Mouse (Mus musculus) liver, adult (tissue): ENCODE measurements at regions not wholly inside any gene's neighbourhood (a gene's known extent, or its start where the extent isn't known, plus 50 kb on each side); places are given as distances from the start of the nearest gene placed in this dataset.

ENCODE experiments used
- GATA4 ChIP-seq: IDR thresholded peaks from 2 replicates; pipeline ENCODE4 v1.6.1; 2014; ENCODE audit warnings: mild to moderate bottlenecking, low read length; ENCODE audit not compliant: insufficient replicate concordance

DNA sequence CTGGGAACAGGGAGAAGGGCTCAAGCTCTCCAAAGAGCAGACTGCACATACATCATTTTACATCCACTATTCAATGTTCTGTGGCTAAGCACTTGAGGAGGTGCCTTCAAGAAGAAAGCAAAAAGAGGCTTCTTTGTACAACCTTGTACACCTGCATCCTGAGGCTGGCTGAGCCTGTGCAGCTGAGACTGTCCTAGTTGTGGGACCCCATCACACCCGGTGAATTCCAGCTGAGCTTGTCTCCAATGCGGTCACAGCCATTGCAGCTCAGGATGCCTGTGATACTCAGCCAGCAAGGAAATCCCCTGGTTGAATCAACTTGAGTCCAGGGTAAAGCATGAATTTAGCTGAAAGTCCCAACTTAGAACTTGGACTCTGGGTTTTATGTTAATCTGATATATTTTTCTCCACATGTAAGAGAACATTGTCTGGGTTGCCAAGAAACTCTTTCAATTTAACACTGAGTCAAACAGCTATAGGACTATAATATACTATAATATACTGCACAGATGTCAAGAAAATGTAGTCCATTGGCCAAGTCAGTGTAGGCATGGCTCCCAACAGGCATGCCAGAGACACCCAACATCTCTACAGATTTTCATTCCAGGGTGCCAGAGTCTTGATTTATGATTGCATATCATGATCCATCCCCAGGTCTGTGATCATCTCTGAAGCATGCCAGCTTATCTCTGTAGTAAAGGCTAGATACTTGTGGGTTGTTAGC, 599.2 kb downstream of the Pard3 start:
- no peak for TF ChIP-seq GATA4

DNA sequence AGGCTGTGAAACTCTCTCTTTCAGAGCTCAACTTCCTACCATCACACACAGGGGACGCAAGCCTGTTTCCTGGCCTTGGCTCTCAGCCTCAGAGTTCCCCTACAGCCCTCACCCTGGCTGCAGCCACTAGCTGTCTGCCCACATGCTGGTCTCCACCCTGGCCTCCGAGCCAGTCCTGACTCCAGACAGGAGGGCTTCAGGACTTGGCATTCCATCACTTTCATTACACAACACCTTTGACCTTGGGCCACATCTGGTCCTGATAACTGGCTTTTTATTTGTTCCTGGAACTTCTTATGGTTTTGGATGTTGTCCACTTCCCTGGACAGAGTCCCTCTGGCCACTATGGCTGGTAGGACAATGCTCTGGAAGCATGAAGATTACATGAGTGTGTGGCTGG, 602.9 kb downstream of the Pard3 start:
- no peak for TF ChIP-seq GATA4

DNA sequence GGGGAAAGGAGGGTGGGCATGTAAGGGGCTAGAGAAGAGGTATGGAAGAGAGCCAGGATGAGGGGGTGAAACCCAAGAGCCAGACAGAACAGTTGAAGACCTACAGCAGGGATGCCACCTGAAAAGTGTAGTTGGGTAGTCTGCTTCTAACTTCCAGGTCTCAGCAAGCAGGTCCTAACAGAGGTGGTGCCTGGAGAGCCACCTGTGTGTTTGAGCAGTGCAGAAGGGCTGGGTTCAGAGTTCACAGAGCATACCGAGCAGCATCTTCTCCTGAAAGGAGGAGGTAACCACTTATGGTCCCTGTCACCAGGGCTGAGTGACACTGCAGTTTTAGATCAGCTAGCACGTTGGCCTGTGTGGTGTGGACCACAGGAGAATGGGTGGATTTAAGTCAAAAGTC, 605.3 kb downstream of the Pard3 start:
- TF ChIP-seq GATA4: no peak

DNA sequence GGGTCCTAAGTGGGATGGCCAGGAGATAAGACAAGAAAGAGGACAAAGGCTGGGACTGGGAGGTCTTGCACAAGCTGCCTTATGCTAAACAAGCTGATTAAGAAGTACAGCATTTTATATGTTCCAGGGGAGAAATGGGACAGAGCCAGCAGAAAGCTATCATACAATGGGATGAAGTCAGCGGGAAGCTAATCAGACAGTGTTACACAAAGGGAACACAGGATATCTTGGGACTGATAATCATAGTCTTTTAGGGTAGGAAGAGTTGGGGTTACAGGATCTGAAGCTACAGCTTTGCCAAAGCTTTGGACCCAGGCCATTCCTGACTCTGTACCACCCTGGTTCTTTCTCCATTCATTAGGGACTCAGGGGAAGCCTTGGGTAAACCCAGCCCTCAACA, 610.4 kb downstream of the Pard3 start:
- TF ChIP-seq GATA4: peak; percentile 75; the same call in 1 of the 2 replicates

DNA sequence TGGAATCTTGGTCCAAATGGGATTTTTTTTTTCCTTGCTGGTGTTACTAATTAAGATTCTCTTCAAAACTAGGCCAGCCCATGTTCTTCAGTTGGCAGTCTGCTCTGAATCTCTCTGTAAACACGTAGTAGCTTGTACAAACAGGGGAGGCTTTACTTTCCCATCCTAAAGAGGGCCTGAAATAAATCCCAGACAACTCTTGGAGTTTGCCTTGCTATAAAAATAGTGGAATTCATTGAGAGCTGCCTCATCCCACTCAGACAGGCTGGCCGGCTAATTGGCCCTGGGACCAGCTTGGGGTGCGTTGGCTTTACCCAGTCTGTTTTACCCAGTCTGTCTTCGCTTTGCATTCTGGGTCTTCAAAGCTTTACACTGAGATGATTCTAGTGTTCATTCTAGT, 611.7 kb downstream of the Pard3 start:
- no peak for TF ChIP-seq GATA4

DNA sequence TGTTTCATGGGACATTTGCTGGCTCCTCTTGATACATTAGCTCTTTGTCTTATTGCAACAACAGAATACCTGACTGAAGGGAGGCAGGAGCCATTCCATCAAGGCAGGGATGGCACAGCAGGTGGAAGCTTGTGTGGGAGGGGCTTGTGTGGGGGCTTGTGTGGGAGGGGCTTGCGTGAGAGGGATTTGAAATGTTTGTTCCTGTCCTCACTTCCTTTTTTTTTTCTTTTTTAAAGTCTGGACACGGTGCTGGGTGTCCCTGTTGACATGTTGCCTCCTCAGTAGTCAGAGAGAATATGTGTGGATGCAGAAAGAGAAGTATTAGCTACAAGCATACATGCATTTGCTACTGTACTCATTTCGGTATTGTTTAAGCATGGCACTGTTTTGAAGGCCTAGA, 616.5 kb downstream of the Pard3 start:
- no peak for TF ChIP-seq GATA4

DNA sequence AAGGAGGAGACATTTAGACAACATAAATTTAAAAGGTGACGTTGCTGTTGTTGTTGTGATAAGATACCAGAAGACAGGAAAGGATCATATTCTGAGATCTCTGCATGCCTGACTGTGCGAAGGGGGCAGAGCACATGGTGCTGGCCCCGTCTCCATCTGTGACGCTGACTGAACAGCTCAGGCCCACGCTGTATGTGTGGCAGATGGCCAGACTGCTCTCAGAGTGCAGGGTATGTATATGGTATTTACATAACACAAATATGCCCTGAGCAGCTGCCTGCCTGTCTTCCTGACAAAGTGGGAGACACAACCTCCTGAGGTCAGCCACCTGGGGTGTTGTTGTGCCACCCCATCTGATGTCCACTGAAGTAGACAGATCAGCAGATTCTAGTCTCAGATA, 620.5 kb downstream of the Pard3 start:
- TF ChIP-seq GATA4: no peak

DNA sequence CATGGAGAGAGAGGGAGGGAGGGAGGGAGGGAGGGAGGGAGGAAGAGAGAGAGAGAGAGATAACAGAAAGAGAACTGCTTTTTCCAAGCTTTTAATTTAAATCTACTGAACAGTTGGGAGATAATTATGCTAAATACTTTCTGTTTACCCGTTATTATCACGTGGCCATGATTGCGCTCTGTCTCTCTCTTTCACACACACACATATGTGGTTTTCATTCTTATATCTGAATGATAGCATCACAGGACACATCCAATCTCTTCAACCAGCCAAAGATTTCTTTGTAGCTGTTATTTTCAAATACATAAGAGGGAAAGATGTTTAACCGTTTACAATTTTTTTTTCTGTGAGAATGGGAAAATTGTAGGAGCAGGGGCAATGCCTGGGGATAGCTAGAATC, 627.1 kb downstream of the Pard3 start:
- TF ChIP-seq GATA4: no peak

DNA sequence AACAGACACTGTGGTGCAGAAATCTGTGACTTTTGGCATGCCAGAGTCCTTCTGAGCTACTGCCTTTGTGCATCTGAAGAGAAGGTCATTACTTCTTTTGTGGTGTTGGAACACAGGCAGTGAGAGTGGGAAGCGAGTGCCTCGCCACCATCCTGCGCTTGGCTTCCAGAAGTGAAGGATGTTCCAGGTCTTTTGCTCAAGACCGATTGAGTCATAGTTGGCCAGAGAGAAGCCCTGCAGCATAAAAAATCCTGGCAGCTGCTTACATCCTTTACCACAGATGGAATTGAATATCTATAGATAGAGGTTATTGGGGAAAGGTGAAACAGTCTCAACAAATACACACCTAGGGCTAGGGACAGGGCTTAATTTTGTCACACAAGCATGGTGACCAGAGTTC, 634.7 kb downstream of the Pard3 start:
- no peak for TF ChIP-seq GATA4

DNA sequence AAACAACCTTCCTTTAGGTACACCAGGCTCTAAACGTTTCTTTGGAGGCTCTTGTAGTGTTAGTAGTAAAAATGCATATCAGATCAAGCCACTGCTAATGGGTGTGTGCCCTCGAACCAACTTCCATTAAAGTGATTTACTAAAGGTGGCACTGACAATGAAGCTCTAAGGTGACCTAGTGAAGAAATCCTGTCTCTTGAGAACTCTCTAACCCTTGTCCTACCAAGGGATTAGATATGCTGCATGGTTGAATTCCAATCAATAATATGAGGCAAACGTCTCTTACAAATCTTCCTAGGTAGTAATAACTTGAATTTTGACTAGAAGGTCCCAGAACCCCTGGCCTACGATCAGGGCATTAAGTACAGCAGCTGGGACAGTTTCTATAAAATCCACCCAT, 640.7 kb downstream of the Pard3 start:
- TF ChIP-seq GATA4: no peak

DNA sequence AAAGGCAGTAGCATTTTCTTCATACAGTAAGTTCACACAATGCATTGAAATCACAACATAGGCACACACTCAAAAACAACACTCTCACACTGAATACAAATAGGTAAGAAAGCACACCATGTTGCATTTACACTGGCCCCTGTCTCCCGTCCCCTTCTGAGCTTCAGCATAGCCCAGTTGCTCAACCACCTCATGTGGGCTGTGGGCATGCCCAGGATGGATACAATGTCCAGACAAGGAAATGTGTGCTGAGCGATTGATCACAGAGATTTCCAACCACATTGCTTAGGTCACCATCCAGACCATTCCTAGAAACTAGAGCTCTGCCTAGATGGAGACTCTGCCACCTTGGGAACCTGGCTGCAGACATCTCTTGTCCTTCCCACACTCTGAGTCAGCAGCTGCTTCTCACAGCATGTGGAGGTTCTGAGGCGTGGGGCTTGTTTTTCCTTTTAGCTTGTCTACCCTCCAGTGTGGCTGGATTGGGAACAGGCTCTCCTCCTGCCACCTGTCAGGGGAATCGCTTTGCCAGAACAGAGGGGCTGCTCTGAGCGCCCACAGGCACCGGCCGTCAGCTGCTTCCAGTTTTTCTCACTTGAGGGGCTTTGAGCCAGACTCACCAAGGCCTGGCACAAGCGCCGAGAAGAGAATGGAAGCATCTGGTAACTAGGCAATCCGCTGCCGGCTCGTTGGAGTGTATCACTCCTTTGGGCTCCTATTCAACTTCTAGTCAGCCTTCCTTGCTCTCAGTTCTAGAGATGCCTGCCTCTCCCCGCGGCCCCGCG, 642.5 kb downstream of the Pard3 start:
- no peak for TF ChIP-seq GATA4

DNA sequence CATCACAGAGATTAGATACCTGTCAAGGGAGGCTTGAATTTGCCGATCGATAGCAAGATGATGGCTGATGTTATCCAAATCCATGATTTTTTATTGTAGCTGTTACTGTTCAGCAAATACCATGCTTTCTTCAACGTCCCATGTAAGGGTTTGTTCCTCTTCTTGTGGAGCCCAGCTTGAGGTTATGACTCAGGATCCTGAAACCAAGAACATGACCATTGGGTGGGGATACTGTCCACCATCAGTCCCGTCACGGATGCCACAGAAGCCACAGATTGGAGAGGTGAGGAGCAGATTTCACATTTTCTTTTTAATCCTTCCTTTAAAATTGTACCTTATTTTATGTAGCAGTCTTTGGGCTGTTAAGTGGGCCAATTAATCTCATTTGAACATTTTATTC, 645.7 kb downstream of the Pard3 start:
- no peak for TF ChIP-seq GATA4

DNA sequence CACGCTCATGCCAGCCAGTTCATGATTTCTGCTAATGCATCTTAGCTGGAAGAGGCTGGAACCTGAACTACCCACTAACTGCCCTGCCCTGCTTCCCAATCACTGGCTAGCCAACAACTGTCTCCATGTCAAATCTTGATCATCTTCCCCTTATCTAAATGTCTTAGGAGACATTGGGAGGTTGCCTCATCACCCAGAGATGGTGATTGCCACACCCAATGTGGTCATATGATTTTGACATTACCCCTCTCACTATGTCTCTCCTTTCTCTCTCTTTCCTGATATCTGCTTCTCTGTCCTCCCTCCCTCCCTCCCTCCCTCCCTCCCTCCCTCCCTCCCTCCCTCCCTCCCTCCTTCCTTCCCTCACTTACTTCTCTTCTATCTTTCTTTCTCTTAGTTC, 643.3 kb upstream of the Nrp1 start:
- no peak for TF ChIP-seq GATA4

DNA sequence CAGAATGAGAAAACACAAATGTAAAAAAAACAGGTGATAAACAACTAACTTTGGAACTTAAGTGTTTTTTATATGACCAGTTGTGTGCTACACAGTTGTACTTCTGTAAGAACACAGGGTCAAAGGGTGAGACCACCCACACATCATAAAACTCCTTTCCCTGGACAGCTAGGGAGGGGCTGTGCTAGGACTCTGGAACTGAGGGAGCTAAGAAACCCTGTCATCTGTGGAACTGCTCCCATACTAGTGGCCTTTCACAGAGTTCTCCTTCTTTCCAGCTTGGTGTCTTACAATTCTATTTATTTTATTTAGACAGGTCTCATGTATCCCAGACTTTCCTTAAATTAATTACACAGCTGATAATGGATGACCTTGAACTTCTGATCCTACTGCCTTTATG, 640.4 kb upstream of the Nrp1 start:
- no peak for TF ChIP-seq GATA4

DNA sequence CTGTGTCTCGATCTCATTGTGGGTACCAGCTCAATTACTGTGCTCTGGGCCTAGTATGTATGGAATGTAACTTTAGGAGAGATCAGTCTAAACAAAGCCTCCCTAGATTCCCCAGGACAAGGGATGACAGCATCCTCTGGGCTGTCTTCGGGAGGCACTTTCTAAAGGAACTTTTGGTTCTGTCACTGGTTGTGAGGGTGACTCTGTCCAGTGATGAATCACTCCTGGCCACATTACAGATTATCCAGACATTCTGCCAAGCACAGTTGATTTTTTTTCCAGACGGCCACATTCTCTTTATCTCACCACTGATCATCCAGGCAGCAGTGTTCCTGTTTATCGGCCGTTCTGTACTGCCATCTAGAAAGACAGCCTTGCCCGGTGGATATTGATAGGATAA, 638.5 kb upstream of the Nrp1 start:
- TF ChIP-seq GATA4: no peak

DNA sequence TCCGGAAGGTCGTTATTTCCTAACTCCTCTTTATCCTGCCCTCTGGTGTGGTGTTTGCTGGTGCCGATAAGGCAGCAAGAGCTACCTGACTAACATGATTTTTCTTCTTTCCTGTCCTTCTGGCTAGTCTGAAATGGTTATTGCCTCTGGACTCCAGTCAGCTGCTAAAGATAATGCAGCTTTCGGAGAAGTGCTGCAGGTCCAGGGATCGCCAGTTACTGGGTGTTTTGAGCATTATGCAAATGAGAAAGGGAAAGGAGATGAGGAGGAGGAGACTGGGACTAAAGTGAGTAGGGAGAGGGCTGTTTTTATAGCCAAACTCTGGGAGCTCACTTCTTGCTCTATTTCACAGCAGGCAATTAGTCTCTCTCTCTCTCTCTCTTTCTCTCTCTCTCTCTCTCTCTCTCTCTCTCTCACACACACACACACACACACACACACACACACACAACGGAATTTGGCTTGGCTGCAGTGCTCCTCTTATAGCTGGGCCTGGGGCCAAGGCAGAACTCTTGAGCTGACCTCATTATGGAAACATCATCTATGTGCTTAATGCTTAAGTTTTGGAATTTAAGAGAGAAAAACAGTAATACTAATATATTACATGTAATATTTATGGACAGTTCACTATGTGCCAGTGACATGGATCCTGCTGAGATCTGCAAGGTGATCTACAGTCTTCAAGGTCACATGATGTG, 637.7 kb upstream of the Nrp1 start:
- TF ChIP-seq GATA4: no peak
